Mouse (Mus musculus): Measurements from ENCODE around the gene Ypel2. TPM values are rescaled to one million over a fixed set of nuclear protein-coding genes. Genes with fewer than 3 reads are reported as not detected.

The Ypel2 gene
- polyA plus RNA-seq, 1 experiment from 2014 or later: 7.1 TPM

DNA sequence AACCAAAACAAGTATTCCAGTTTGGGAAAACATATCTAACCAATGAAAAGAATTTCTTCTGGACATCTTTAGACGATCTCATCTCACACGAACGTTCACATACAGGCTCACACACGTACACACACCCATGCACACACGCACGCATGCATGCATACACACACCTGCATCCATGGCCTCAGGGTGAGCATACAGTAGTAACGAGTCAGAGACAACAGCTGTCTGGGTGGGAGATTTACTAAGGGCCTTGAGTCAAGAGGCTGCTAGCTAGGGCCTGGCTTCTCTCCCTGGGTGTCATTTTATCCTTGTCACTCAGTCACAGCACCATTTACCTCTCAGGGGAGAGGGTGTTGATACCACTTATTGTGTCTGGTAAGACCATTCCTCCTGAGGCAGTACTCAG is 74.0 kb downstream of the Ypel2 start:
- Histone ChIP-seq H3K27me3 (replicated peaks; ENCODE audit: control insufficient read depth, insufficient read depth, low read length) (no peaks in the 10 kb centered on the region), H3K9ac (replicated peaks; ENCODE audit: low read depth, low read length) (no peak overlapping the region), H3K9me3 (ENCODE audit: control insufficient read depth, low read length) (no peaks in the 10 kb centered on the region), H3K36me3 (ENCODE audit: control insufficient read depth, insufficient read depth) (no peaks in the 10 kb centered on the region), H3K4me1 (replicated peaks; ENCODE audit: control insufficient read depth, insufficient read depth, low read length) (no peaks in the 10 kb centered on the region; the same call in 1 of the 2 replicates), H3K4me3 (replicated peaks; ENCODE audit: low read length) (no peak overlapping the region), H3K4me2 (ENCODE audit: low read length) (no peak overlapping the region), H3K27ac (ENCODE audit: low read length) (no peak overlapping the region)
- no peak for ATAC-seq
- whole genome bisulfite sequencing: 88% methylated on average over 7 of the region's 7 CpGs

- Histone ChIP-seq H3K4me2 (ENCODE audit: low read length) (no peak overlapping the region), H3K36me3 (ENCODE audit: control insufficient read depth, insufficient read depth) (no peaks in the 10 kb centered on the region), H3K4me3 (replicated peaks; ENCODE audit: low read length) (no peak overlapping the region), H3K27me3 (replicated peaks; ENCODE audit: control insufficient read depth, insufficient read depth, low read length) (no peaks in the 10 kb centered on the region), H3K4me1 (replicated peaks; ENCODE audit: control insufficient read depth, insufficient read depth, low read length) (no peaks in the 10 kb centered on the region; the same call in 1 of the 2 replicates), H3K27ac (ENCODE audit: low read length) (no peak overlapping the region), H3K9ac (replicated peaks; ENCODE audit: low read depth, low read length) (no peak overlapping the region), H3K9me3 (ENCODE audit: control insufficient read depth, low read length) (no peaks in the 10 kb centered on the region)
- WGBS: 96% methylated on average over 2 of the region's 2 CpGs
- ATAC-seq: no peak
Observed at GRCm38 (mm10) chr11:86917536-86917935, 76.0 kb downstream of the Ypel2 start.

DNA sequence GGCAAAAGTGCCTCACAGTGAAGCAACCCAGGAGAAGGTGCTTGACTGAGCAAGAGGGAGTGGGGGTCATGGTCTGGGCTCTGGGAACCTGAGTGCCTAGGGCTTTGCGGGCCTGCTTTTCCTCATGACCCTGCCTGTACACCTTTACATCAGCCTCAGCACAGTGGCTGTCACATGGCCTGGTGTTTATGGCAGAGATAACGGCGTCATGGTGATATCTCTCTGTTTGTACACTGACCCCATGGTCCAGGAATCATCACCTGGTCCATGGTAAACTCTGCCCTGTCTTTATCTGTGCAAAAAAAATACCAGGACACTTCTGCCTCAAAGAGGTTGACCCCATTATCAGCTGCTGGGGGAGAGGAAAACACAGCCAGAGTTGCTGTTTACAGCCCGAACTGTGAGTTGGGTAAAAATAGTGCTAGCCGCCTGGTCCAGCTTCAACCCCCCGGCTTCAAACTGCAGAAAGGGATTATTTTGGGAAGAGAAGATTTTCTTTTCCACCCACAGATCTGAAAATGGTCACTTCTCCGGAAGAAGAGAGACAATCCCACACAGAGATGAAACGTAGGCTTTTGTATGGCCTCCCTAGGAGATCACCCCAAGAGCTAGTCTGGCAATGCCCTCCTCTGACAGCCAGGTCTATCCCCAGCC is 76.8 kb downstream of the Ypel2 start:
- 86% methylated on average over 8 of the region's 8 CpGs for WGBS
- Histone ChIP-seq H3K9ac (replicated peaks; ENCODE audit: low read depth, low read length) (no peak overlapping the region), H3K27ac (ENCODE audit: low read length) (no peak overlapping the region), H3K4me1 (replicated peaks; ENCODE audit: control insufficient read depth, insufficient read depth, low read length) (no peaks in the 10 kb centered on the region; the same call in 1 of the 2 replicates), H3K36me3 (ENCODE audit: control insufficient read depth, insufficient read depth) (no peaks in the 10 kb centered on the region), H3K9me3 (ENCODE audit: control insufficient read depth, low read length) (no peaks in the 10 kb centered on the region), H3K27me3 (replicated peaks; ENCODE audit: control insufficient read depth, insufficient read depth, low read length) (no peaks in the 10 kb centered on the region), H3K4me2 (ENCODE audit: low read length) (no peak overlapping the region), H3K4me3 (replicated peaks; ENCODE audit: low read length) (no peak overlapping the region)
- ATAC-seq: no peak

- H3K27ac ChIP-seq (ENCODE audit: low read length): no peak overlapping the region
- ATAC-seq: no peak
- H3K4me3 ChIP-seq (replicated peaks; ENCODE audit: low read length): no peak overlapping the region
- H3K9me3 ChIP-seq (ENCODE audit: control insufficient read depth, low read length): no peaks in the 10 kb centered on the region
- no peaks in the 10 kb centered on the region for H3K27me3 ChIP-seq (replicated peaks; ENCODE audit: control insufficient read depth, insufficient read depth, low read length)
- no peaks in the 10 kb centered on the region for H3K4me1 ChIP-seq (replicated peaks; ENCODE audit: control insufficient read depth, insufficient read depth, low read length)
- no peak overlapping the region for H3K9ac ChIP-seq (replicated peaks; ENCODE audit: low read depth, low read length)
- H3K36me3 ChIP-seq (ENCODE audit: control insufficient read depth, insufficient read depth): no peaks in the 10 kb centered on the region
- WGBS: 76% methylated on average over 9 of the region's 9 CpGs
- H3K4me2 ChIP-seq (ENCODE audit: low read length): no peak overlapping the region
Observed at GRCm38 (mm10) chr11:86914329-86914728, 79.2 kb downstream of the Ypel2 start.

DNA sequence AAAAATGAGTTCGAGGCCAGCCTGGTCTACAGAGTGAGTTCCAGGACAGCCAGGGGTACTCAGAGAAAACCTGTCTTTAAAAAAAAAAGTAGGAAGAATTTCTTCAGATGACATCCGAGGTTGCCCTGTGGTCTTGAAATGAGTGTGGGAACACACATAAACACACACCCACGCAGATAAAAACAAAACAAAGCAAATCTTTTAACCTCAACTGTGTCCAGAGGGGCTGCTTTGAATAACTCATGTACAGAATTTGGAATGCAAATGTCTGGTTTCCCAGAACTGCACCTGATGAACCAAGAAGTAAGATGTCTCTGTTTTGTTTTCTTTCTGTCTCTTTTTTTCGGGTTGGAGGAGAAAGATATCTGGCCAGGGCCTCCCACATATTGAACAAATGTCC is 83.3 kb downstream of the Ypel2 start:
- Histone ChIP-seq H3K4me1 (replicated peaks; ENCODE audit: control insufficient read depth, insufficient read depth, low read length) (no peaks in the 10 kb centered on the region), H3K27me3 (replicated peaks; ENCODE audit: control insufficient read depth, insufficient read depth, low read length) (no peaks in the 10 kb centered on the region), H3K4me2 (ENCODE audit: low read length) (no peak overlapping the region), H3K9me3 (ENCODE audit: control insufficient read depth, low read length) (no peaks in the 10 kb centered on the region), H3K9ac (replicated peaks; ENCODE audit: low read depth, low read length) (no peak overlapping the region), H3K4me3 (replicated peaks; ENCODE audit: low read length) (no peak overlapping the region), H3K36me3 (ENCODE audit: control insufficient read depth, insufficient read depth) (no peaks in the 10 kb centered on the region), H3K27ac (ENCODE audit: low read length) (no peak overlapping the region)
- no peak for ATAC-seq
- 82% methylated on average over 4 of the region's 4 CpGs for WGBS

DNA sequence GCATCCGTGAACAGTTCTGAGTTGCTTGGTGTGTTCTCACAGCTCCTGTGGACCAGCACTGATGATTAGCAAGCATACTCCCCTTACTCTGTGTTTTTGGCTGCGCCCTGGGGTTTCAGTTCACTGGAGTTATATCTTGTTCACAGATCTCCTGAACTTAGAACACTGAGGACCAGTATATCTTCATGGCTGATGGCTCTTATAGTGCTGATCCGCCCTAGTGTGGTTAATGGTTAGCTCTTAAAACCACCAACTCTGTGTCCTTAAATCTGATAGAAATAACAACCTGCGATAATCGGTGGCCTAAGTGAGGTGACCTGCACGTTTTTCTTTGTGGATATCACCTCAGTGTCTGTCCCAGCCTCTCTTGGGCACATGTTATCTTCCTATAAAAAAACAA is 84.5 kb downstream of the Ypel2 start:
- WGBS: 89% methylated on average over 6 of the region's 6 CpGs
- H3K4me1 ChIP-seq (replicated peaks; ENCODE audit: control insufficient read depth, insufficient read depth, low read length): no peaks in the 10 kb centered on the region
- no peak for ATAC-seq
- H3K27ac ChIP-seq (ENCODE audit: low read length): no peak overlapping the region
- no peak overlapping the region for H3K9ac ChIP-seq (replicated peaks; ENCODE audit: low read depth, low read length)
- H3K4me3 ChIP-seq (replicated peaks; ENCODE audit: low read length): no peak overlapping the region
- H3K27me3 ChIP-seq (replicated peaks; ENCODE audit: control insufficient read depth, insufficient read depth, low read length): no peaks in the 10 kb centered on the region
- no peak overlapping the region for H3K4me2 ChIP-seq (ENCODE audit: low read length)
- H3K36me3 ChIP-seq (ENCODE audit: control insufficient read depth, insufficient read depth): no peaks in the 10 kb centered on the region
- H3K9me3 ChIP-seq (ENCODE audit: control insufficient read depth, low read length): no peaks in the 10 kb centered on the region

GRCm38 (mm10) chr11:86907889-86908590 is 85.5 kb downstream of the Ypel2 start:
- H3K36me3 ChIP-seq (ENCODE audit: control insufficient read depth, insufficient read depth): no peaks in the 10 kb centered on the region
- no peak for ATAC-seq
- WGBS: 73% methylated on average over 5 of the region's 5 CpGs

DNA sequence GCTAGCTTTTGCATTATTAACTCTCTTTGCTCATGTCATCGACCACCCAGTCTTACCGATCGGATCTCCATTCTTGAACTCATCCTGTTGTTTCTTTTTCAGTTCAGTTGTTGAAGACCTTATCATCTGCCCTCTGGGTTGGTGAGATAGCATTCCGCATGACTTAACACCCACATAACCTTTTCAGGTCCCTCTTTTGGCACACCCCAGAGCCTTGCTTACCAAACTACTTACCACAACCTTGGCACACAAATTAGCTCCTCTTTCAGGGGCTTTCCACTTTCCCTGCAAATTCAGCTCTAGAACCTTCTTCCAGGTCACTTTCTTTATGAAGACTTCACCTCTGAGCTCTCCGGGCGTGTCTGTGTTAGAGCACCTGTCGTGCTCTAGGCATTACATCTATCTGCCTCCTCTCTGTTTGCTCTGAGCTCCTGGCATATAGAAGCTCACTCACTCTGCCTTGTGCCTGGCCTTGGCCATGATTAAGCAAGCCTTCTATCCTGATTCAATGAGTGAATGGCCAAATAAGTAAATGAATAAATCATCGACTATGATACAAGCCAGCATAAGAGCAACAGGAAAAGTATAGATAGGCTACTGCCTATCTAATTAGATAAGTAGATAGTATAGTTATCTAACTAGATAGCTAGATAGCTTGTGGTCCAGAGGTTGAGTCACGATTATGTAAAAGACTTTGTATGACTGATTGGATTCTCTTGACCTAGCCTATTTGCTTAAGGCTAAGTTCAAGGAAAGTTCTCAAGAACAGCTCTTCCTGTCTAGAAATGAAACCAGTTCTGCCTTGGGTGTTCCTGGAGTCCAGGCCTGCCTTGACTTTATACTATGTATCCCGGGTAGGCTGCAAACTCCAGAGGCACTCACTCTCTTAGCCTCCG is 86.5 kb downstream of the Ypel2 start:
- no peaks in the 10 kb centered on the region for H3K4me1 ChIP-seq (replicated peaks; ENCODE audit: control insufficient read depth, insufficient read depth, low read length)
- no peak overlapping the region for H3K4me3 ChIP-seq (replicated peaks; ENCODE audit: low read length)
- H3K4me2 ChIP-seq (ENCODE audit: low read length): no peak overlapping the region
- no peak for ATAC-seq
- no peaks in the 10 kb centered on the region for H3K9me3 ChIP-seq (ENCODE audit: control insufficient read depth, low read length)
- no peaks in the 10 kb centered on the region for H3K27me3 ChIP-seq (replicated peaks; ENCODE audit: control insufficient read depth, insufficient read depth, low read length)
- H3K36me3 ChIP-seq (ENCODE audit: control insufficient read depth, insufficient read depth): no peaks in the 10 kb centered on the region
- 95% methylated on average over 11 of the region's 11 CpGs for WGBS
- no peak overlapping the region for H3K9ac ChIP-seq (replicated peaks; ENCODE audit: low read depth, low read length)
- no peak overlapping the region for H3K27ac ChIP-seq (ENCODE audit: low read length)

More at GRCm38 (mm10) chr11:86907889-86908590, 85.5 kb downstream of the Ypel2 start:
- no peak overlapping the region for H3K9ac ChIP-seq (replicated peaks; ENCODE audit: low read depth, low read length)
- H3K9me3 ChIP-seq (ENCODE audit: control insufficient read depth, low read length): no peaks in the 10 kb centered on the region
- no peaks in the 10 kb centered on the region for H3K27me3 ChIP-seq (replicated peaks; ENCODE audit: control insufficient read depth, insufficient read depth, low read length)
- H3K4me1 ChIP-seq (replicated peaks; ENCODE audit: control insufficient read depth, insufficient read depth, low read length): no peaks in the 10 kb centered on the region
- H3K27ac ChIP-seq (ENCODE audit: low read length): no peak overlapping the region
- H3K4me2 ChIP-seq (ENCODE audit: low read length): no peak overlapping the region
- H3K4me3 ChIP-seq (replicated peaks; ENCODE audit: low read length): no peak overlapping the region

DNA sequence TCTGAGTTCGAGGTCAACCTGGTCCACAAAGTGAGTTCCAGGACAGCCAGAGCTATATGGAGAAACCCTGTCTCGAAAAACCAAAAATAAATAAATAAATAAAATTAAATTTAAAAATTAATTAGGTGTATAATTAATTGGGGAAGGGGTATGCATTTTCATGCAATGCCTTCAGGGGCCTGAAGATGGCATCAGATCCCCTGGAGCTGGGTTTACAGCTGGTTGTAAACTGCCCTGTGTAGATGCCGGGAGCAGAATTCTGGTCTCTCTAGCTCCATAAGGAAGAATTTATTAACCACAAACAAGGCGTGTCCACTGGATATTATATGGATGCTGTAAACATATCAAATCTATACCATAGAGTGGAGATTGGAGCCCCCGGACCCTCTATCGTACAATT is 87.2 kb downstream of the Ypel2 start:
- Histone ChIP-seq H3K4me1 (replicated peaks; ENCODE audit: control insufficient read depth, insufficient read depth, low read length) (no peaks in the 10 kb centered on the region), H3K4me3 (replicated peaks; ENCODE audit: low read length) (no peak overlapping the region), H3K36me3 (ENCODE audit: control insufficient read depth, insufficient read depth) (no peaks in the 10 kb centered on the region), H3K27me3 (replicated peaks; ENCODE audit: control insufficient read depth, insufficient read depth, low read length) (no peaks in the 10 kb centered on the region), H3K9ac (replicated peaks; ENCODE audit: low read depth, low read length) (no peak overlapping the region), H3K27ac (ENCODE audit: low read length) (no peak overlapping the region), H3K9me3 (ENCODE audit: control insufficient read depth, low read length) (no peaks in the 10 kb centered on the region), H3K4me2 (ENCODE audit: low read length) (no peak overlapping the region)
- no peak for ATAC-seq
- WGBS: 94% methylated on average over 6 of the region's 6 CpGs
